Mouse (Mus musculus): ENCODE measurements around the gene Cmip.

DNA sequence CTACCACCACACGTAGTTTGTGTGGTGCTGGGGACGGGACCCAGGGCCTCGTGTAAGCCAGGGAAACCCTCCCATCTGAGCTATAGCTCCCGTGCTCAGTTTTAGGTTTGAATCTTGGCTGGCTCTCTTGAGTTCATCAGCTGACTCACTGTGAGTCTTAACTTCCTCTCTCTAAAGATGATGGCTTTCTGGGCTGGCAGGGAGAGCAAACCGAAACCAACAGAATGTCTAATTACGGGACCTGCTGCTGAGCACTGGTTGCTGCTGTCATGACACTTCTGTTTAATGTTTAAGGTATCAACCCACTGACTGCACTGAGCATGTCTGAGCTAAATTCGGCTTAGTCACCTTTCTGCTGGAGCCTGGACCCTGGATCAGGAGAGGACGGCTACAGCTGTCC, 4.2 kb upstream of the Cmip start:
- TF ChIP-seq CTCF (IDR thresholded peaks at IDR 0.05; ENCODE audit: borderline replicate concordance, insufficient read depth, low read depth, low read length), result no peak
- TF ChIP-seq POLR2A (IDR thresholded peaks at IDR 0.05; ENCODE audit: borderline replicate concordance, insufficient read depth, low read length), result no peak

Data from cerebellum, adult 2 months (tissue).